Mouse (Mus musculus) spleen, postnatal 36 days (tissue): Measurements from ENCODE around the gene Zpbp2.
"Not testable (repeated sequence)": the region's sequence is repeated elsewhere in the genome, so short reads cannot be mapped to it uniquely, and the experiment has no call there.

ENCODE experiments used
- DNase-seq, 2 experiments: peaks; one replicate each; pipeline ENCODE4 v3.0.0; 2022; ENCODE audit warnings: low spot score in 2 of 2, mixed read lengths in 1 of 2

The Zpbp2 gene

DNA sequence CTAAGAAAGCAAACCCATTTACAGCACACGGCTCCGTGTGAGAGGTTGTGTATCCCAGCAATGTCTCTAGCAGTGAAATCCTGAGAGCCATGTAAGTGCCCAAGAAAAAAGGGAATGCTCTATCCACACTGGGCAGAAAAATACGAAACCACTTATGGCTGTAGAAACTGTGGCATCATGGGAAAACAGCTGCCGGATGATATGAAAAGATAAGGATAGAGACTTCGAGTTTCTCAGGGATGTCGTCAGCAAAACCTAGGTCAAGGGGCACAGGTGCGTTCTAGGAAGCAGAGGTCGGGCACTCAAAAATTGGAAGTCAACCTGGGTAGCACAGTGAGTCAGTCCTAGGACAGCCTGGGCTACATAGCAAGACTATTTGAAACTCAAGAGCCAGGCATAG is 38.4 kb downstream of the Zpbp2 start:
- DNase-seq = no peak

DNA sequence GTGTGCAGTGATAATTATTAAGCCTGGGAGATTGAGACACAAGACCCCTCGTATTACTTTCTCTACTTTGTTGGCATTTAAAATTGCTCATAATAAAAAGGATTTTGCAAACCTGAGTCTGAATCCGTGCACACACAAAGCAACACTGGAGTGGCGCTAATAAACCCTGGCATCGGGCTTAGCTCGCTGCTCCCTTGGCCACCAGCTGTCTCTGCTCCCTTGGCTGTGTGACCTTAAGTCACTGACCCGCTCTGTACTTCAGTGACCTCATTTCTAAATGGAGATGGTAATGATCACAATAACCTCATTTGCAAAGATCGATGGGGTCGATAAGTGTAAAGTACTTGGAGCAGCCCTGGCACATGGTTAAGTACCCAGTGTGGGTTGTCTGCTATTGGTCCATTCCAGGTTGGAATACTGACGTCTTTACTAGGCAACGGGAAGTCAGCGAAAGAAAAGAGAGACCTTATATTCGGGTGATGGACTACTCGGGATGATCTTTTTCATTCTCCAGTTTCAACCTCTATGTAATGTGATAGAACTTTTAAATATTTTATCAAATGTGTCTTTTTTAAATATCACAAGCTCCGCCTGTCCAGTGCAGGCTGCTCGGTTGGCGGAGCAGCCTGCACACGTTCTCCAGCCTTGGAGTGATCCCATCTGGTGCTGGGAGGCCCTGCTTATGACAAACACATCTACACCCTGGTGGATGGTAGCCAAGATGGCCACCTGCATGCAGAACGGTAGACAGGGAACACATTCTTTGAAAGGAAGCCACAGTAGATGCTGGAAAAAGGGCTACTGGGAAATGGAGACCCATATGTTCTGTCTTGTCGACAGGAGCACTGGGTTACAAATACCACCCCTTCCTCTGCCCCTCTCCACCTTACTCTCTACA is 39.9 kb downstream of the Zpbp2 start:
- DNase-seq = no peak

DNA sequence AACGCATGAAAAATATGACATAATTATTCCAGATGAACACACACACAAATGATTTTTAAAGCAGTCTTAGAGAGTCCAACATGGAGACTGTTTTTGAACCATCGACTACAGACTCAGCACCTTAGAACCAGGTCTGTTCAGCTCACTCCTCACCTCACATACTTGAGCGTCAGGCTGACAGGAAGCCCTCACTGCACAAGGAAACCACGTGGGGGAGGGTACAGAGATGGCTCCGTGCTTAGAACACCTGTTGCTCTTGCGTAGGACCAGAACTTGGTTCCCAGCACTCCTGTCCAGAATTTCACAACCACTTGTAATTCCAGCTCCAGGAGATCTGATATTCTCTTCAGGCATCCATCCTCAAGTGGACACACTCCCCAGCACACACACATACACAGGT is 44.1 kb downstream of the Zpbp2 start:
- no peak for DNase-seq

DNA sequence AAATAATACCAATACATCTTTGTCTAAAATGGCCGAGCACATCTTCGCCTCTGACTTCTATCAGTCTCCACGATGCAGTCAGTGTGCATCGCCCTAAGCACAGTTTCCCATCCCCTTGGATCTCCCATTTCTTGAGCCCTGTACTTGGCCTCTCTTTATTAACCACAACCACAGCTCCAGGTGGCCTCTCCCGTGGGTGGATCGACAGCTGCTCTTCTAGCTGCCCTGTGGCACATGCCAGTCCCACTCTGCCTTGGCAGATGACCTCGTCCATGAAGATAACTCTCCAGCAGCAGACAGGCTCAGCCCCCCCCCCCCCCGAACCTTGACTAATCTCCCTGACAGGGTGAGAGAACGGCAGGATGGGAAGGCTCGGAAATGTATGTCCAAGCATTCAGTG is 44.6 kb downstream of the Zpbp2 start:
- DNase-seq = no peak

DNA sequence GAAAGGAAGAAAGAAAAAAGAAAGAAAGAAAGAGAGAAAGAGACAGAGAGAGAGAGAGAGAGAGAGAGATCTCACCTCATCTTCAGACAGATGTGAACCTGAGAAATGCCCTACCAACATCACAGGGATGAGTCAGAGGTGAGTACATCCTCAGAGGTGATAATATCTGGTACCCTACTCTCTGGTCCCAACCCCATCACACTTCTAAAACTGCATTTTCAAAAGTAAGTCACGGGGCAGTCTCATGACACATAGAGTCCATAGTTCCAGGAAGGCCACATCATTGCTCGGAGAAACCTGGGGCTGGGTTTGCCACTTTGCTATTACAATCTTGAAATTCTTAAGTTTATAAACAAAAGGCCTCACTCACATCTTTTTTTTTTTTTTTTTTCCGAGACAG is 45.1 kb downstream of the Zpbp2 start:
- no peak for DNase-seq

DNA sequence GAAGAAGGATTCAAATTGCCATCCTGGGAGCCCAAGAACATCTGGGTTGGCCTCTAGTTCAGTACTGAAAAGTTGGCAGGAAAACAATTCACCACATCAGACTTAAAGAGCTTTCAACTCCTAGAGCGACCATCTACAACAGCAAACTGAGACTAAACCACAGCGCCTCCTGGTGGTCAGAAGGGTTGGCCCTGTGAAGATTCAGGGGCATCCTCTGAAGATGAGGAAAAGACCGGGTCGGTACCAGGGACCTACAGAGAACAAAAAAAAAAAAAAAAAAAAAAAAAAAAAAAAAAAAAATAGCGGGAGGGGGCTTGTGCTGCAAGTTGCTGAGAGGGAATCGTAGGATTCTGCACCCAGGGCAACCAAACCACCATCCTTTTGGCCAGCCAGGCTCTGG is 46.5 kb downstream of the Zpbp2 start:
- DNase-seq = peak; percentile 62 to 72

DNA sequence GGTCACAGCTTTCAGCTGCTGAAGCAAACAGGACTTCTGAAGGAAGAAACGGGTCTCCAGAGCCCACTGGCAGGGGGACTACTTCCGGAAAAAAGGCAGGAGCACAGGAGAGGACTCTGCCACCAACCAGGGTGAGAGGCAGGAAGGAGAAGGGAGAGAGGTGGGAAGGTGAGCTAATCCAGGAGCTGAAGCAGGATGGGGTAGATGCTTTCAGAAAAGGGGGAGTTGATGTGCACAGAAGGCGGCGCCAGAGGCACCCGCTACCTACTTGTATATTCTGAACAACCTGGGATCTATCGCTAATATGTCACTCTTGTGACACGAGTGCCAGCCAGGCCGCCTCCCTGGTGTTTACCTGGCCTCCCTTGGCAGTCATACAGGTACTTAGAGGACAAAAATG is 47.1 kb downstream of the Zpbp2 start, which contains the start of gene Lrrc3c:
Lrrc3c (plus strand) TSS at position 301 of the 400 bp plus-strand sequence.
- no peak for DNase-seq

DNA sequence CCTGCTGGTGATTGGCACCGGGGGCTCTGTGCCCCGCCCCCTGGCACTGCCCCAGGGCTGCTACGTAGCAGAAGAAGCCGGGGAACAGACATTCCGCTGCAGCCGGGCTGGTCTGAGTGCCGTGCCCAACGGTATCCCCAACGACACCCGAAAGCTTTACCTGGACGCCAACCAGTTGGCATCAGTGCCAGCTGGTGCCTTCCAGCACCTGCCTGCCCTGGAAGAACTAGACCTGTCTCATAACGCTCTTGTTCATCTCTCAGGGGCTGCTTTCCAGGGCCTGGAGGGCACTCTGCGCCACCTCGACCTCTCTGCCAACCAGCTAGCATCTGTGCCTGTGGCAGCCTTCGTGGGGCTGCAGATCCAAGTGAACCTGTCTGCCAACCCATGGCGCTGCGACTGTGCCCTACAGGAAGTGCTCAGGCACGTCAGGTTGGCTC is 48.0 kb downstream of the Zpbp2 start:
- no peak for DNase-seq

DNA sequence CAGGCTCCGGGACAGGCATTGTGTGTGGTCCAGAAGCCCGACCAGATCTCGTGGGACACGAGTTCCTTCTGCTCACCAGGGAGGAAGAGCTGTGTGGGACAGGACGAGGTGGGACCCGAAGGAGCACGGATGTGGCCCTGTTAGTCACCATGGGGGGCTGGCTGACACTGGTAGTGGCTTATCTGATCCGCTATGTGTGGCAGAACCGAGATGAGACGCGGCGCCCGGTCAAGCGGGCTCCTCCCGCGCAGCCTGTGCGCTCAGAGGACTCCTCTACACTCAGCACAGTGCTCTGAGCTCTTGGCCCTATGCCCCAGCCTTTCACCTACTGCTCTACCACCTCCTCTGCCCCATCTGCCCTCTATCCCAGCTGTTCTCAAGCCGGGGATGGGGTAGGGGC is 48.4 kb downstream of the Zpbp2 start:
- DNase-seq = no peak

DNA sequence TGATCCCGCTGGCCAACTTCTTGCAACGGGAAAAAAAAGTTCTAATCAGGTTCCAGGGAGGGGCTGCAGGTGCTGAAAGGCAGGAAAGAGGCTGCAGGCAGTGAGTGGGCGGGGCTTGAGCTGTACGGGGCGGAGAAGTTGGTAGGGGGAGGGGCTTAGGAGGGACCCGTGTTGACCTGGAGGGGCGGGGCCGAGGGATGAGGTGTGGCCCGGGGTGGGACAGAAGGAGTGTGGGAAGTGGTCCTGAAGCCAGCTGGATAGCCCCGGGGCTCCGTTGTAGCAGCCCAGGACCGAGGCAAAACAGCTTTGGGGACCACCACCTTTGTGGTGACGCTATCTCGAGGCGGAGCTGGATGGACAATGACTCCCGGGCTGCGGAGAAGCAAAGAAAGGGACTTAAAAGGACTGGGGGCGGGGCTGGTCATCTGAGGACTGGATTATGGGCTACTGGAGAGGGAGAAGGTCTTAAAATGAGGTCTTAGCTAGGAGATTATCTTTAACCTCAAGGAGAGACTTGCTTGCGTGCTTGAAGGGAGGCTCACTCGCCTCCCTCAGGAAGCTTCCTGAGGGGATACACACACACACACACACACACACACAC is 51.3 kb downstream of the Zpbp2 start:
- DNase-seq = peak; percentile 26 to 38

DNA sequence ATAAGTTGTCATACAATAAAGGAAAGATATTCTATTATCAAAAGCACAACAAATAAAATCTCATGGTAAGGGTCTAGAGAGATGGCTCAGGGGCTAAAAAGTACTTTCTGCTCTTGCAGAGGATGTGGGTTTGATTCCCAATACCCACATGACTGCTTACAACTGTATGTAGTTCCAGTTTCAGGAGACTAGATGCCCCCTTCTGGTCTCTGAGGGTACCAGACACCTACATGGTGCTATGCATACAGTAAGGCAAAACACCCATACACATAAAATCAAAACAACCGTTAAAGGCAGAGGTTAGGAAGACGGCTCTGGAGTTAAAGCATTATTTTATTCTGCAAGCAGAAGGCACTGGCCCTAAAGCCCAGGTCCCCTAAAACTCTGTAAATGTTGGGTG is 53.1 kb downstream of the Zpbp2 start:
- DNase-seq = no peak

DNA sequence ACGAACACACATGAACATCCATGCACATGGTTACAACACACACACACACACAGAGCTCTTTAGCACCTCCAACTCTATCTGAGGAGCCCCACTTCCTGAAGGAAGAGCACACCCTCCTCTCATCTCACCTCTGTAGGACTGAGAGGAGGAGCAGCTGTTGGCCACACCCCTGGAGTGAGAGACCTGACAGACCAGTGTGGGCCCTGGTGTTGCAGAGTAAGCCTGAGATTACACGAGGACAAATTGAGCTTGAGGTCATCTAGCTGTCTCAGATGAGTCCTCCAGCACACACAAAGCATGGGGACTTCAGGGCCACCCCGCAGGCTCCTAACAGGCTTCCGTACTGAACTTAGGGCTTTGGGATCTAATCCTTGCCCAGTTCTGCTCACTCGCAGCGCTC is 54.0 kb downstream of the Zpbp2 start:
- DNase-seq = not testable (repeated sequence)

DNA sequence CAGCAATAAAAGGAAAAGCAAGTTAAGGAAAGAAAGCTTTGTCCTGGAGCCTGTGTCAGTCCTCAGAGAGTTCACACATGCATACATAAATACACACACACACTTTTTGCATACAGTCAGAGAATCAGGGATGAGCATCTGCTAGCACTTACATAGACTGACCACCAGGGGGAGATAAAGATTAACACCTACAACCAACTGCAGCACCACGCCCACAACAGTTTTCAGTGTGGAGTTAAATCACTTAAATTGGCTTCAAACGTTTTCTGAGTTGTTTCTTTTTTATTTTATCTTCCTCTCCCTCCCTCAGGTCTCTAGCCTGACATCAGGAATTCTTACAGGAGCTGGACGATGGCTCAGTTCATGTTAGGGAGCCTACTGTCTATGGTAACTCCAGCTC is 55.9 kb downstream of the Zpbp2 start:
- peak; percentile 33 to 46 for DNase-seq
